Mouse (Mus musculus) lung, postnatal 0 days (tissue): ENCODE measurements at regions not wholly inside any gene's neighbourhood (a gene's known extent, or its start where the extent isn't known, plus 50 kb on each side); places are given as distances from the start of the nearest gene placed in this dataset.

Source experiments
- CTCF ChIP-seq: IDR thresholded peaks from 2 replicates; pipeline ENCODE4 v1.5.1; 2016; ENCODE audit warnings: antibody characterized with exemption, mild to moderate bottlenecking
- EP300 ChIP-seq: IDR thresholded peaks from 2 replicates; pipeline ENCODE4 v1.6.1; 2016; ENCODE audit warnings: antibody characterized with exemption, mild to moderate bottlenecking, control low read depth

GRCm38 (mm10) chr2:51682177-51682576 is 54.9 kb downstream of the Tas2r134 start:
- TF ChIP-seq CTCF (no peak), EP300 (no peak)
